Mouse (Mus musculus) ES-Bruce4 (cell line): ENCODE measurements at regions not wholly inside any gene's neighbourhood (a gene's known extent, or its start where the extent isn't known, plus 50 kb on each side); places are given as distances from the start of the nearest gene placed in this dataset.

ENCODE experiments used
- H3K27ac ChIP-seq: 2 replicates; pipeline ENCODE4 v1.5.1; 2012; ENCODE audit warnings: low read length, inconsistent platforms; ENCODE audit not compliant: insufficient read depth
- H3K27me3 ChIP-seq: 2 replicates; pipeline ENCODE4 v1.6.1; 2012; ENCODE audit warnings: mild to moderate bottlenecking, low read length, inconsistent platforms; ENCODE audit not compliant: control insufficient read depth, poor library complexity, insufficient read depth, severe bottlenecking
- H3K36me3 ChIP-seq: 2 replicates; pipeline ENCODE4 v1.6.1; 2012; ENCODE audit warnings: inconsistent platforms, mild to moderate bottlenecking, low read length, moderate library complexity; ENCODE audit not compliant: control insufficient read depth, poor library complexity, insufficient read depth, severe bottlenecking
- H3K4me1 ChIP-seq: one replicate; pipeline ENCODE4 v1.8.1; 2011; ENCODE audit warnings: low read length; ENCODE audit not compliant: control insufficient read depth, insufficient read depth
- H3K4me3 ChIP-seq: 2 replicates; pipeline ENCODE4 v1.5.1; 2011; ENCODE audit warnings: low read depth, mild to moderate bottlenecking, low read length
- H3K9ac ChIP-seq: 2 replicates; pipeline ENCODE4 v1.6.1; 2012; ENCODE audit warnings: low read depth, mild to moderate bottlenecking, inconsistent platforms; ENCODE audit not compliant: poor library complexity, severe bottlenecking
- H3K9me3 ChIP-seq: replicated peaks from 2 replicates; pipeline ENCODE4 v1.6.1; 2012; ENCODE audit warnings: mild to moderate bottlenecking, low read length, inconsistent platforms; ENCODE audit not compliant: control insufficient read depth, poor library complexity, insufficient read depth, severe bottlenecking
- CTCF ChIP-seq: IDR thresholded peaks from one replicate; pipeline ENCODE4 v1.8.1; 2011; ENCODE audit warnings: low read depth, low read length
- EP300 ChIP-seq: IDR thresholded peaks from 2 replicates; pipeline ENCODE4 v1.6.1; 2011; ENCODE audit warnings: low read depth, low read length; ENCODE audit not compliant: insufficient read depth
- POLR2A ChIP-seq: IDR thresholded peaks from one replicate; pipeline ENCODE4 v1.8.1; 2011; ENCODE audit warnings: low read length; ENCODE audit not compliant: insufficient read depth

GRCm38 (mm10) chr10:61034056-61034455 is 55.1 kb upstream of the Pcbd1 start:
- Histone ChIP-seq H3K27ac (no peak overlapping the region), H3K9ac (no peak overlapping the region), H3K9me3 (no peaks in the 10 kb centered on the region), H3K4me1 (no peaks in the 10 kb centered on the region), H3K36me3 (no peaks in the 10 kb centered on the region), H3K27me3 (no peaks in the 10 kb centered on the region), H3K4me3 (no peak overlapping the region)
- TF ChIP-seq POLR2A (no peak), EP300 (no peak), CTCF (no peak)

GRCm38 (mm10) chr10:61028598-61028997 is 60.5 kb upstream of the Pcbd1 start:
- Histone ChIP-seq H3K9ac (no peak overlapping the region), H3K9me3 (no peaks in the 10 kb centered on the region), H3K4me3 (no peak overlapping the region), H3K27me3 (no peaks in the 10 kb centered on the region), H3K4me1 (no peaks in the 10 kb centered on the region), H3K36me3 (no peaks in the 10 kb centered on the region), H3K27ac (no peak overlapping the region)
- TF ChIP-seq POLR2A (no peak), CTCF (no peak), EP300 (no peak)

- no peaks in the 10 kb centered on the region for H3K36me3 ChIP-seq
- no peak for TF ChIP-seq CTCF
- no peak for TF ChIP-seq POLR2A
- TF ChIP-seq EP300: no peak
Measured at GRCm38 (mm10) chr10:61027215-61027614, 61.9 kb upstream of the Pcbd1 start.

GRCm38 (mm10) chr10:61025061-61025460 is 64.1 kb upstream of the Pcbd1 start:
- Histone ChIP-seq H3K4me1 (no peaks in the 10 kb centered on the region), H3K27me3 (no peaks in the 10 kb centered on the region), H3K36me3 (no peaks in the 10 kb centered on the region), H3K4me3 (no peak overlapping the region), H3K9ac (no peak overlapping the region), H3K27ac (no peak overlapping the region), H3K9me3 (no peaks in the 10 kb centered on the region)
- TF ChIP-seq EP300 (no peak), CTCF (no peak), POLR2A (no peak)

More at GRCm38 (mm10) chr10:61027215-61027614, 61.9 kb upstream of the Pcbd1 start:
- Histone ChIP-seq H3K27me3 (no peaks in the 10 kb centered on the region), H3K27ac (no peak overlapping the region), H3K9ac (no peak overlapping the region), H3K4me3 (no peak overlapping the region), H3K4me1 (no peaks in the 10 kb centered on the region), H3K9me3 (no peaks in the 10 kb centered on the region)

- TF ChIP-seq CTCF (no peak), EP300 (no peak), POLR2A (no peak)
- H3K4me3 ChIP-seq: no peak overlapping the region
- H3K36me3 ChIP-seq: no peaks in the 10 kb centered on the region
- no peaks in the 10 kb centered on the region for H3K27me3 ChIP-seq
- no peak overlapping the region for H3K27ac ChIP-seq
- no peaks in the 10 kb centered on the region for H3K9me3 ChIP-seq
- no peaks in the 10 kb centered on the region for H3K4me1 ChIP-seq
- H3K9ac ChIP-seq: no peak overlapping the region
Measured at GRCm38 (mm10) chr10:61024166-61024565, 65.0 kb upstream of the Pcbd1 start.

- no peaks in the 10 kb centered on the region for H3K36me3 ChIP-seq
- no peaks in the 10 kb centered on the region for H3K27me3 ChIP-seq
- H3K27ac ChIP-seq: no peak overlapping the region
- H3K4me1 ChIP-seq: no peaks in the 10 kb centered on the region
- no peak overlapping the region for H3K4me3 ChIP-seq
- H3K9ac ChIP-seq: no peak overlapping the region
- TF ChIP-seq CTCF (no peak), EP300 (no peak), POLR2A (no peak)
- no peaks in the 10 kb centered on the region for H3K9me3 ChIP-seq
Measured at GRCm38 (mm10) chr10:61023431-61023830, 65.7 kb upstream of the Pcbd1 start.

- no peak overlapping the region for H3K4me3 ChIP-seq
- H3K4me1 ChIP-seq: no peaks in the 10 kb centered on the region
- no peaks in the 10 kb centered on the region for H3K36me3 ChIP-seq
- TF ChIP-seq CTCF (peak; percentile 57), POLR2A (no peak)
- no peak overlapping the region for H3K27ac ChIP-seq
- H3K27me3 ChIP-seq: no peaks in the 10 kb centered on the region
- no peak overlapping the region for H3K9ac ChIP-seq
- H3K9me3 ChIP-seq: no peaks in the 10 kb centered on the region
Measured at GRCm38 (mm10) chr10:61019566-61019965, 69.6 kb upstream of the Pcbd1 start.
